Mouse (Mus musculus): ENCODE data around the gene S100a14. TPM values are rescaled to one million over a fixed set of nuclear protein-coding genes. Genes with fewer than 3 reads are reported as not detected.

S100a14 gene
- polyA plus RNA-seq (2014; fragmentation: Illumina TruSeq; extraction: RNeasy Lipid Tissue Mini Kit (QIAGEN cat#74804); ENCODE audit: low read depth, low replicate concordance): not detected

GRCm38 (mm10) chr3:90526580-90526979 is at the start of gene S100a14:
Gene S100a14 (plus strand): TSS chr3:90526856.

GRCm38 (mm10) chr3:90490696-90491256 is 35.9 kb upstream of the S100a14 start, which contains the start of gene Snapin:
Gene Snapin (minus strand): TSS chr3:90491033.

GRCm38 (mm10) chr3:90508950-90509746 is 17.5 kb upstream of the S100a14 start, which contains the start of gene Chtop:
Gene Chtop (minus strand): TSS chr3:90509498.

GRCm38 (mm10) chr3:90513796-90514590 is 12.7 kb upstream of the S100a14 start, which contains the start of the genes S100a1 and S100a13:
Gene S100a1 (minus strand): TSS chr3:90514392.
Gene S100a13 (plus strand): TSS chr3:90514435.

GRCm38 (mm10) chr3:90537141-90537904 is 10.7 kb downstream of the S100a14 start, which contains the start of gene S100a16:
Gene S100a16 (plus strand): TSS chr3:90537254.

GRCm38 (mm10) chr3:90560008-90560628 is 33.5 kb downstream of the S100a14 start, which contains the start of gene S100a3:
Gene S100a3 (plus strand): TSS chr3:90560578.

Other genes with a start within 250 kb of the S100a14 start
- gene Gatad2b, start 233.7 kb upstream of the S100a14 start, polyA plus RNA-seq (2014; fragmentation: Illumina TruSeq; extraction: RNeasy Lipid Tissue Mini Kit (QIAGEN cat#74804); ENCODE audit: low read depth, low replicate concordance): 13.4 TPM
- not detected for gene Slc27a3, start 136.9 kb upstream of the S100a14 start, polyA plus RNA-seq (2014; fragmentation: Illumina TruSeq; extraction: RNeasy Lipid Tissue Mini Kit (QIAGEN cat#74804); ENCODE audit: low read depth, low replicate concordance)
- gene Ints3, start 93.2 kb upstream of the S100a14 start, polyA plus RNA-seq (2014; fragmentation: Illumina TruSeq; extraction: RNeasy Lipid Tissue Mini Kit (QIAGEN cat#74804); ENCODE audit: low read depth, low replicate concordance): 3.6 TPM
- gene Npr1, start 61.0 kb upstream of the S100a14 start, polyA plus RNA-seq (2014; fragmentation: Illumina TruSeq; extraction: RNeasy Lipid Tissue Mini Kit (QIAGEN cat#74804); ENCODE audit: low read depth, low replicate concordance): 3.0 TPM
- gene Ilf2, start 50.7 kb upstream of the S100a14 start, polyA plus RNA-seq (2014; fragmentation: Illumina TruSeq; extraction: RNeasy Lipid Tissue Mini Kit (QIAGEN cat#74804); ENCODE audit: low read depth, low replicate concordance): 16.2 TPM
- gene Snapin, start 35.8 kb upstream of the S100a14 start, polyA plus RNA-seq (2014; fragmentation: Illumina TruSeq; extraction: RNeasy Lipid Tissue Mini Kit (QIAGEN cat#74804); ENCODE audit: low read depth, low replicate concordance): 31.9 TPM
- 71.7 TPM for gene Chtop, start 17.4 kb upstream of the S100a14 start, polyA plus RNA-seq (2014; fragmentation: Illumina TruSeq; extraction: RNeasy Lipid Tissue Mini Kit (QIAGEN cat#74804); ENCODE audit: low read depth, low replicate concordance)
- 118 TPM for gene S100a1, start 12.5 kb upstream of the S100a14 start, polyA plus RNA-seq (2014; fragmentation: Illumina TruSeq; extraction: RNeasy Lipid Tissue Mini Kit (QIAGEN cat#74804); ENCODE audit: low read depth, low replicate concordance)
- gene S100a13, start 12.4 kb upstream of the S100a14 start, polyA plus RNA-seq (2014; fragmentation: Illumina TruSeq; extraction: RNeasy Lipid Tissue Mini Kit (QIAGEN cat#74804); ENCODE audit: low read depth, low replicate concordance): 21.7 TPM
- 12.6 TPM for gene S100a16, start 10.4 kb downstream of the S100a14 start, polyA plus RNA-seq (2014; fragmentation: Illumina TruSeq; extraction: RNeasy Lipid Tissue Mini Kit (QIAGEN cat#74804); ENCODE audit: low read depth, low replicate concordance)
- not detected for gene S100a3, start 33.7 kb downstream of the S100a14 start, polyA plus RNA-seq (2014; fragmentation: Illumina TruSeq; extraction: RNeasy Lipid Tissue Mini Kit (QIAGEN cat#74804); ENCODE audit: low read depth, low replicate concordance)
- not detected for gene S100a2, start 63.4 kb downstream of the S100a14 start, polyA plus RNA-seq (2014; fragmentation: Illumina TruSeq; extraction: RNeasy Lipid Tissue Mini Kit (QIAGEN cat#74804); ENCODE audit: low read depth, low replicate concordance)
- not detected for gene Gm42674, start 75.0 kb downstream of the S100a14 start, polyA plus RNA-seq (2014; fragmentation: Illumina TruSeq; extraction: RNeasy Lipid Tissue Mini Kit (QIAGEN cat#74804); ENCODE audit: low read depth, low replicate concordance)
- 1.1 TPM for gene S100a4, start 76.9 kb downstream of the S100a14 start, polyA plus RNA-seq (2014; fragmentation: Illumina TruSeq; extraction: RNeasy Lipid Tissue Mini Kit (QIAGEN cat#74804); ENCODE audit: low read depth, low replicate concordance)
- not detected for gene S100a5, start 81.7 kb downstream of the S100a14 start, polyA plus RNA-seq (2014; fragmentation: Illumina TruSeq; extraction: RNeasy Lipid Tissue Mini Kit (QIAGEN cat#74804); ENCODE audit: low read depth, low replicate concordance)
- 1.2 TPM for gene S100a6, start 86.0 kb downstream of the S100a14 start, polyA plus RNA-seq (2014; fragmentation: Illumina TruSeq; extraction: RNeasy Lipid Tissue Mini Kit (QIAGEN cat#74804); ENCODE audit: low read depth, low replicate concordance)
- not detected for gene S100a7a, start 127.2 kb downstream of the S100a14 start, polyA plus RNA-seq (2014; fragmentation: Illumina TruSeq; extraction: RNeasy Lipid Tissue Mini Kit (QIAGEN cat#74804); ENCODE audit: low read depth, low replicate concordance)
- gene S100a8, start 142.1 kb downstream of the S100a14 start, polyA plus RNA-seq (2014; fragmentation: Illumina TruSeq; extraction: RNeasy Lipid Tissue Mini Kit (QIAGEN cat#74804); ENCODE audit: low read depth, low replicate concordance): 4.1 TPM
- 2.4 TPM for gene S100a9, start 168.9 kb downstream of the S100a14 start, polyA plus RNA-seq (2014; fragmentation: Illumina TruSeq; extraction: RNeasy Lipid Tissue Mini Kit (QIAGEN cat#74804); ENCODE audit: low read depth, low replicate concordance)
- not detected for gene Pglyrp4, start 200.1 kb downstream of the S100a14 start, polyA plus RNA-seq (2014; fragmentation: Illumina TruSeq; extraction: RNeasy Lipid Tissue Mini Kit (QIAGEN cat#74804); ENCODE audit: low read depth, low replicate concordance)